Mouse (Mus musculus) MEL (cell line): ENCODE data around the gene Zfp799. TPM values are rescaled to one million over a fixed set of nuclear protein-coding genes. Genes with fewer than 3 reads are reported as not detected.

Source experiments
- DNase-seq: peaks from one replicate; pipeline ENCODE4 v3.0.0; 2011; ENCODE audit warnings: low read depth, low spot score
- H3K27ac ChIP-seq: 2 replicates; pipeline ENCODE4 v1.5.1; 2012; ENCODE audit warnings: low read depth, mild to moderate bottlenecking, control low read depth, low read length, moderate library complexity; ENCODE audit not compliant: control insufficient read depth
- H3K27me3 ChIP-seq, 2 experiments: fragments of 150-350 bp in 1 of 2; sonication (generic) in 1 of 2; 2 replicates each; pipeline ENCODE4 v1.6.1; 2012; ENCODE audit warnings: low read length in 2 of 2, mild to moderate bottlenecking in 2 of 2, improper control_type of control experiment in 1 of 2, moderate library complexity in 1 of 2; ENCODE audit not compliant: insufficient read depth in 2 of 2, control insufficient read depth in 1 of 2
- H3K36me3 ChIP-seq, 2 experiments: 2 replicates each; pipeline ENCODE4 v1.6.1; 2012 to 2014; ENCODE audit warnings: low read length in 2 of 2, improper control_type of control experiment in 1 of 2, inconsistent platforms in 1 of 2, mild to moderate bottlenecking in 1 of 2; ENCODE audit not compliant: insufficient read depth in 2 of 2, control insufficient read depth in 1 of 2
- H3K4me1 ChIP-seq, 2 experiments: fragments of 150-350 bp in 1 of 2; sonication (generic) in 1 of 2; 2 replicates each; pipeline ENCODE4 v1.6.1; 2012; ENCODE audit warnings: low read length in 2 of 2, improper control_type of control experiment in 1 of 2, mild to moderate bottlenecking in 1 of 2; ENCODE audit not compliant: insufficient read depth in 2 of 2, control insufficient read depth in 1 of 2
- H3K4me3 ChIP-seq, 2 experiments: fragments of 150-350 bp in 1 of 2; sonication (generic) in 1 of 2; 2 replicates each; pipeline ENCODE4 v1.5.1; 2012; ENCODE audit warnings: low read depth in 2 of 2, low read length in 2 of 2, mild to moderate bottlenecking in 2 of 2, moderate library complexity in 2 of 2, control low read depth in 1 of 2, improper control_type of control experiment in 1 of 2; ENCODE audit not compliant: control insufficient read depth in 1 of 2, insufficient read depth in 1 of 2
- H3K79me2 ChIP-seq: 2 replicates; pipeline ENCODE4 v1.6.1; 2012; ENCODE audit warnings: mild to moderate bottlenecking, low read length, moderate library complexity; ENCODE audit not compliant: control insufficient read depth, poor library complexity, insufficient read depth
- H3K9ac ChIP-seq: 2 replicates; pipeline ENCODE4 v1.6.1; 2012; ENCODE audit warnings: low read depth, mild to moderate bottlenecking, control low read depth, low read length, moderate library complexity; ENCODE audit not compliant: control insufficient read depth, poor library complexity, severe bottlenecking
- H3K9me3 ChIP-seq: fragments of 150-350 bp; sonication (generic); replicated peaks from 2 replicates; pipeline ENCODE4 v1.6.1; 2012; ENCODE audit warnings: mild to moderate bottlenecking, low read length, improper control_type of control experiment, moderate library complexity; ENCODE audit not compliant: insufficient read depth
- CHD1 ChIP-seq: IDR thresholded peaks from 2 replicates; pipeline ENCODE4 v1.6.1; 2012; ENCODE audit warnings: low read depth, mild to moderate bottlenecking, inconsistent platforms, low read length, improper control_type of control experiment
- CTCF ChIP-seq, 3 experiments: IDR thresholded peaks in 2 of 3; conservative IDR thresholded peaks in 1 of 3; 2 replicates each; pipeline ENCODE4 v1.5.1; 2011 to 2012; ENCODE audit warnings: low read length in 3 of 3, low read depth in 2 of 3, mild to moderate bottlenecking in 2 of 3, improper control_type of control experiment in 1 of 3, inconsistent platforms in 1 of 3, mixed read lengths in 1 of 3, moderate library complexity in 1 of 3; ENCODE audit not compliant: control insufficient read depth in 1 of 3, insufficient read depth in 1 of 3, poor library complexity in 1 of 3, severe bottlenecking in 1 of 3
- GABPA ChIP-seq: IDR thresholded peaks from 2 replicates; pipeline ENCODE4 v1.6.1; 2012; ENCODE audit warnings: low read depth, mild to moderate bottlenecking, inconsistent platforms, low read length, improper control_type of control experiment, moderate library complexity
- GATA1 ChIP-seq: IDR thresholded peaks from 2 replicates; pipeline ENCODE4 v1.6.1; 2011; ENCODE audit warnings: low read depth, low read length, improper control_type of control experiment
- KAT2A ChIP-seq: conservative IDR thresholded peaks from 2 replicates; pipeline ENCODE4 v1.6.1; 2012; ENCODE audit warnings: low read depth, low read length, improper control_type of control experiment, inconsistent platforms
- MAFK ChIP-seq: IDR thresholded peaks from 2 replicates; pipeline ENCODE4 v1.6.1; 2011; ENCODE audit warnings: low read depth, mild to moderate bottlenecking, low read length, improper control_type of control experiment, borderline replicate concordance
- MAX ChIP-seq: IDR thresholded peaks from 2 replicates; pipeline ENCODE4 v1.6.1; 2011; ENCODE audit warnings: low read length, improper control_type of control experiment
- MAZ ChIP-seq: IDR thresholded peaks from 2 replicates; pipeline ENCODE4 v1.6.1; 2012; ENCODE audit warnings: low read depth, mild to moderate bottlenecking, inconsistent platforms, low read length, improper control_type of control experiment
- MXI1 ChIP-seq: IDR thresholded peaks from 2 replicates; pipeline ENCODE4 v1.6.1; 2011; ENCODE audit warnings: mild to moderate bottlenecking, low read depth, low read length, improper control_type of control experiment
- NELFE ChIP-seq: IDR thresholded peaks from 2 replicates; pipeline ENCODE4 v1.6.1; 2011; ENCODE audit warnings: low read depth, low read length, improper control_type of control experiment
- NRF1 ChIP-seq: IDR thresholded peaks from 2 replicates; pipeline ENCODE4 v1.6.1; 2014; ENCODE audit warnings: low read depth, mild to moderate bottlenecking, inconsistent platforms, low read length, improper control_type of control experiment, moderate library complexity; ENCODE audit not compliant: poor library complexity, insufficient read depth, severe bottlenecking
- POLR2AphosphoS2 ChIP-seq: IDR thresholded peaks from 2 replicates; pipeline ENCODE4 v1.6.1; 2011; ENCODE audit warnings: low read length, improper control_type of control experiment
- POLR2AphosphoS5 ChIP-seq: IDR thresholded peaks from 2 replicates; pipeline ENCODE4 v1.6.1; 2012; ENCODE audit warnings: low read depth, borderline replicate concordance, mild to moderate bottlenecking, inconsistent platforms, low read length, moderate library complexity, mixed read lengths
- RAD21 ChIP-seq: IDR thresholded peaks from 2 replicates; pipeline ENCODE4 v1.6.1; 2011; ENCODE audit warnings: mild to moderate bottlenecking, low read depth, low read length, improper control_type of control experiment
- RCOR1 ChIP-seq: IDR thresholded peaks from 2 replicates; pipeline ENCODE4 v1.6.1; 2012; ENCODE audit warnings: low read depth, mild to moderate bottlenecking, inconsistent platforms, low read length, improper control_type of control experiment
- SMC3 ChIP-seq: IDR thresholded peaks from 2 replicates; pipeline ENCODE4 v1.6.1; 2011; ENCODE audit warnings: low read depth, low read length, improper control_type of control experiment
- TBP ChIP-seq: IDR thresholded peaks from 2 replicates; pipeline ENCODE4 v1.8.0; 2011; ENCODE audit warnings: low read depth, low read length, improper control_type of control experiment
- UBTF ChIP-seq: IDR thresholded peaks from 2 replicates; pipeline ENCODE4 v1.6.1; 2012; ENCODE audit warnings: low read depth, mild to moderate bottlenecking, inconsistent platforms, low read length, improper control_type of control experiment, moderate library complexity, borderline replicate concordance; ENCODE audit not compliant: insufficient read depth
- ZC3H11A ChIP-seq: IDR thresholded peaks from 2 replicates; pipeline ENCODE4 v1.6.1; 2012; ENCODE audit warnings: low read depth, mild to moderate bottlenecking, inconsistent platforms, low read length, improper control_type of control experiment
- ZKSCAN1 ChIP-seq: IDR thresholded peaks from 2 replicates; pipeline ENCODE4 v1.6.1; 2012; ENCODE audit warnings: low read depth, mild to moderate bottlenecking, inconsistent platforms, low read length, improper control_type of control experiment, moderate library complexity
- ZNF384 ChIP-seq: IDR thresholded peaks from 2 replicates; pipeline ENCODE4 v1.6.1; 2012; ENCODE audit warnings: low read depth, mild to moderate bottlenecking, inconsistent platforms, low read length, improper control_type of control experiment
- polyA plus RNA-seq, 2 experiments: library from polyadenylated mRNA; stranded (reverse) in 1 of 2; unstranded in 1 of 2; fragments of >175 nt in 1 of 2; fragments of >200 nt in 1 of 2; gene quantifications; 2 replicates each; pipeline versions ENCODE4 v1.2.1 to v1.2.4; 2012; ENCODE audit warnings: low replicate concordance in 2 of 2, low read depth in 1 of 2; ENCODE audit not compliant: insufficient read length in 2 of 2, insufficient read depth in 1 of 2, missing spikeins in 1 of 2
- total RNA-seq: library from RNA; depleted of rRNA; stranded (reverse); fragments of 300-350 nt; gene quantifications from 2 replicates; pipeline ENCODE4 v1.2.3, GENCODE M21; 2012

The Zfp799 gene
- total and polyA plus RNA-seq, 3 experiments: 0.01 TPM; not detected in 2

DNA sequence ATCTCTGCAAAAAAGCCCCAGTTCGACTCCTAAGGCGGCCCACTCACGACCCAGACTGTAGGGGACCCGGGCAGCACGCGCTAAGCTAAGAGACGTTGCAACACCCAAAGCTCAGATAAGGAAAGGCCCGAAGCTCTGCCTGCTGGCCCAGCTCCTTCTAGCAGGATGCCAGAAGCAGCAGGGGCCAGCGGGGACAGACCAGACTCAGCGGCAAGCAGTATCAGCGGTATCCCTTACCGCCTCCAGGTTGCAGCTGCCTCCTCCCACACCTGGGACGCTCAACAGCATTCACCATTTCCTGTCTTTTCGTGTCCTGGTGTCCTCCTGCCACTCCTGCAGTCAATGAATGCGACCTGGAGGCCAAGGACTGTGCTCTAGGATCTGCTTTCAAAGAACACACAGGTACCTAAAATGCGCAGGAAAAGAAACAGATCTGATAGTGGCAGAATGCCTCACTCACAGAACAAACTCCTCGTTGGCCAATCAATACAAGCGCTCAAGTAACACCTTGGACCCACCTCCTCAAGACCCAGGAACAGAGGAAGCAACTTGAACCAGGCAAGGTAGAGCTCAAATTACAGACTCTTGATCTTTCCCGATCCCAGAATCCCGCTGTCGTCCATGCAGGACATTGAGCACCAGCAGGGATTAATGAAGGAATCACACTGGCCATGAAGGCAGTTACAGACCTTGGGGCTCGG is 47.6 kb upstream of the Zfp799 start:
- H3K36me3 ChIP-seq: no peaks in the 10 kb centered on the region
- H3K4me3 ChIP-seq: no peak overlapping the region
- no peak for DNase-seq
- H3K9me3 ChIP-seq: no peaks in the 10 kb centered on the region
- no peak for TF ChIP-seq ZKSCAN1
- no peak for TF ChIP-seq MAZ
- TF ChIP-seq KAT2A: no peak
- no peak for TF ChIP-seq TBP
- no peak for TF ChIP-seq MXI1
- no peak for TF ChIP-seq ZC3H11A
- no peak for TF ChIP-seq NELFE
- no peak for TF ChIP-seq MAX
- TF ChIP-seq CHD1: no peak
- no peaks in the 10 kb centered on the region for H3K4me1 ChIP-seq
- H3K79me2 ChIP-seq: no peaks in the 10 kb centered on the region
- H3K27me3 ChIP-seq: peaks cover 0 to 3% of the 10 kb centered on the region in 2 experiments; a peak in 2 of 4 replicates
- no peak overlapping the region for H3K27ac ChIP-seq
- H3K9ac ChIP-seq: no peak overlapping the region

DNA sequence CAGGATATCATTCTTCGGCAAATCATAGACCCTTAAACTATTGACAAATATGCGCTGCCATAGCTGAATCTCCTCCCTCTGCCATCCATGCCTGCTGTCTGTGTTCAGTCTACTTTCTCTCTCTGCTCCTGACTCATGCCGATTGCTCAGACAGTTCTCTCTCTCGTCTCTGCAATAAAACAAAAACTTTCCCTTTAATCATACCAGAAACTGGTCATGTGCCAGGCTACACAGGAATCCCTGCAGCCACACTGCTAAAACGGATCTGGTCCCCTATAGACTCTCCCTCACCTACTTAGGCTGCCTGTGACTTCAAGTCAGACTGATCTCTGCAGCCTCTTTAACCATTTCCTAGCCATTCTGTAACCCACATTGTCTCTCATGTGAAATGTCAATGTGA is 42.6 kb upstream of the Zfp799 start:
- H3K4me3 ChIP-seq: no peak overlapping the region
- no peaks in the 10 kb centered on the region for H3K9me3 ChIP-seq

More for the DNA sequence above, 42.6 kb upstream of the Zfp799 start:
- Histone ChIP-seq H3K9ac (no peak overlapping the region), H3K27me3 (no peaks in the 10 kb centered on the region; a peak in 2 of 4 replicates), H3K36me3 (no peaks in the 10 kb centered on the region)
- TF ChIP-seq MAFK: no peak
- TF ChIP-seq MAX: no peak
- no peak for TF ChIP-seq POLR2AphosphoS5
- TF ChIP-seq NELFE: no peak
- no peak for TF ChIP-seq CHD1
- no peak for TF ChIP-seq ZNF384
- no peak for TF ChIP-seq MXI1
- TF ChIP-seq GABPA: no peak
- no peak for TF ChIP-seq GATA1
- no peak for TF ChIP-seq NRF1
- TF ChIP-seq UBTF: no peak
- TF ChIP-seq SMC3: no peak
- TF ChIP-seq RAD21: no peak
- TF ChIP-seq KAT2A: no peak
- TF ChIP-seq CTCF (IDR thresholded peaks at IDR 0.05 in 2 of 3, conservative IDR thresholded peaks at IDR 0.05 in 1 of 3; ENCODE audit: control insufficient read depth in 1 of 3, insufficient read depth in 1 of 3, low read depth in 2 of 3, low read length in 3 of 3, poor library complexity in 1 of 3, severe bottlenecking in 1 of 3): no peak
- TF ChIP-seq ZKSCAN1: no peak
- no peak for TF ChIP-seq RCOR1
- no peak for TF ChIP-seq POLR2AphosphoS2
- TF ChIP-seq, all 39 proteins: peak for 0
- H3K79me2 ChIP-seq: no peaks in the 10 kb centered on the region
- DNase-seq: no peak
- no peaks in the 10 kb centered on the region for H3K4me1 ChIP-seq
- no peak overlapping the region for H3K27ac ChIP-seq
